Mouse (Mus musculus): ENCODE data around the gene Hdac9. TPM values are rescaled to one million over a fixed set of nuclear protein-coding genes. Genes with fewer than 3 reads are reported as not detected.
"Not testable (repeated sequence)": the region's sequence is repeated elsewhere in the genome, so short reads cannot be mapped to it uniquely, and the experiment has no call there.

Hdac9 gene
- total and polyA plus RNA-seq, 2 experiments from 2014 or later, result 14.9 to 21.6 TPM

GRCm38 (mm10) chr12:34481702-34482101 is 435.2 kb downstream of the Hdac9 start:
- peak; percentile 63 for DNase-seq
- no peak overlapping the region for H3K4me3 ChIP-seq (ENCODE audit: low read depth, low read length)
- H3K36me3 ChIP-seq (ENCODE audit: insufficient read depth), result no peaks in the 10 kb centered on the region
- H3K4me1 ChIP-seq (ENCODE audit: insufficient read depth), result no peaks in the 10 kb centered on the region
- no peak overlapping the region for H3K4me2 ChIP-seq (ENCODE audit: low read depth)
- H3K27ac ChIP-seq (ENCODE audit: low read depth, low read length), result no peak overlapping the region
- peak; percentile 85 for ATAC-seq
- no peaks in the 10 kb centered on the region for H3K9me3 ChIP-seq (ENCODE audit: low read length)
- WGBS, result 82% methylated on average over 5 of the region's 5 CpGs
- H3K9ac ChIP-seq, result no peak overlapping the region
- no peak for TF ChIP-seq CTCF (IDR thresholded peaks at IDR 0.05; ENCODE audit: low read depth)
- H3K27me3 ChIP-seq (ENCODE audit: insufficient read depth, low read length), result no peaks in the 10 kb centered on the region

DNA sequence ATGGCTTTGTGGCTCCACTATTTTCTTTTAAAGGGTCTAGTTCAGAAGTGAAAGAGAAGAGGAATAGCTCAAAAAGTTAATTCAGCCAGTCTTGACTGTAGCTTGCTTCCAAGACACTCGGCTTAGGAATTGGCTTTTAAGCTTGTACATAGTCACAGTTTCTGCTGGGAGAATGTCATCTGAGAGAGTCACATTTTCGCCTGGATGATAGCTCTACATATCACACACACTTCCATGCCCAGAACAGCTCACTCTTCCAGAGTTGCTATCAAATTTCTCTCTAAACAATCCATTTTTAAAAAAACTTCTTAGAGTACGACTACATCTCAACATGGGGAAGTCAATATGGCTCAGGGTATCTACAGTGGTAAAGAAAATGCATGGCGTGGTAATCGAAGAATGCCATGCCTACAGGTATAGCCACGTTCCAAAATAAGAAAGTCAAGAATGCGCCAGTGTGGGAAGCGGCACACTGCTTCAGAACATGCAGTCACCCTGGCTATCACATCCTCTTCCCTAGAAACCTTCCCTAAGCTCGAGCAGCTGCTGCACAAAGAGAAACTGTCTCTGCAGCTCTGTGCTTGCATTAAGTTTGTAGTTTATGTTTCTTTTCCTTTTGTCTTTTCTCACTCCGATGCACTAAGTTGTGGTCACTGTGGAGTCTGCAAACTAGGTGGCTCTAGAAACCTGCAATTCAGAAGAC is 443.8 kb downstream of the Hdac9 start:
- Histone ChIP-seq H3K4me1 (ENCODE audit: insufficient read depth) (no peaks in the 10 kb centered on the region), H3K27ac (ENCODE audit: low read depth, low read length) (no peak overlapping the region), H3K9me3 (ENCODE audit: low read length) (no peaks in the 10 kb centered on the region), H3K4me3 (ENCODE audit: low read depth, low read length) (no peak overlapping the region), H3K27me3 (ENCODE audit: insufficient read depth, low read length) (no peaks in the 10 kb centered on the region), H3K4me2 (ENCODE audit: low read depth) (no peak overlapping the region), H3K36me3 (ENCODE audit: insufficient read depth) (no peaks in the 10 kb centered on the region), H3K9ac (no peak overlapping the region)
- ATAC-seq (peak; percentile 84), DNase-seq (peak; percentile 10)
- no peak for TF ChIP-seq CTCF (IDR thresholded peaks at IDR 0.05; ENCODE audit: low read depth)
- 77% methylated on average over 10 of the region's 10 CpGs for WGBS

DNA sequence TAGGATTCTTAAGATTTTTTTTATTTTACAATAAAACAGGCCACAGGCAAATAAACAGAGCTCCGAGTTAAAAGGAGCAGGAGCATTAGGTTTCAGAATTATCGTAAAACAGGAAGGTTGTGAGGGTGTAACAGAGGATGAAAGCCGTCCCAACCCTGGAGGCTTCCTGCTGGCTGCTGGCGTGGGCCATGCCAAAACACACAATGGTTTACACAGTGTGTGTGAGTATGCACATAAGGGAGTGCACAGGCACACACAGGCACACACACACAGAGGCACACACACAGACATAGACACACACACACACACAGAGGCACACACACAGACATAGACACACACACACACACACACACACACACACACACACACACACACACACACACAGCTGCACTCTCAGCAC is 444.4 kb downstream of the Hdac9 start:
- Histone ChIP-seq H3K4me1 (ENCODE audit: insufficient read depth) (no peaks in the 10 kb centered on the region), H3K9me3 (ENCODE audit: low read length) (no peaks in the 10 kb centered on the region), H3K4me3 (ENCODE audit: low read depth, low read length) (no peak overlapping the region), H3K27ac (ENCODE audit: low read depth, low read length) (no peak overlapping the region), H3K9ac (no peak overlapping the region), H3K27me3 (ENCODE audit: insufficient read depth, low read length) (no peaks in the 10 kb centered on the region), H3K36me3 (ENCODE audit: insufficient read depth) (no peaks in the 10 kb centered on the region), H3K4me2 (ENCODE audit: low read depth) (no peak overlapping the region)
- WGBS, result 56% methylated on average over 4 of the region's 4 CpGs
- DNase-seq (no peak), ATAC-seq (peak; percentile 32; the same call in 1 of the 2 replicates)
- TF ChIP-seq CTCF (IDR thresholded peaks at IDR 0.05; ENCODE audit: low read depth), result no peak

DNA sequence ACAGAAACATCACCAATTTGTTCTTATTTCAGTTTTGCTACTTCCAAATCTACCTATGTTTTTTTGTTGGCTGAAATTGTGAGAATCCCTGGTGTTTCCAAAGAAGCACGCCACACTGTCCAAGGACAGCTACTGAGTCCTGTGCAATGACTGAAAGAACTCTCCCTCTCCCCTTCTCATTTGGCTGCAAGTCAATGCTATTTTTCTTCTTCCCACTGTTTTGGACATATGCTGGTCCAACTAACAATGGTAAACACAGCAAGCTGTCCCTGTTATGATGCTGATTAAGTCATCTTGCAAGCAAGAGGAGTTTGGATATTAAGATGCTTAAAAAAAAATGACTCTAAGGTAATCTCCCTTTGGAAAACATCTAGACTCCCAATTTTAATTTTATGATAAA is 455.2 kb downstream of the Hdac9 start:
- Histone ChIP-seq H3K9me3 (ENCODE audit: low read length) (no peaks in the 10 kb centered on the region), H3K9ac (no peak overlapping the region), H3K27me3 (ENCODE audit: insufficient read depth, low read length) (no peaks in the 10 kb centered on the region), H3K4me3 (ENCODE audit: low read depth, low read length) (no peak overlapping the region), H3K36me3 (ENCODE audit: insufficient read depth) (no peaks in the 10 kb centered on the region), H3K4me2 (ENCODE audit: low read depth) (no peak overlapping the region), H3K4me1 (ENCODE audit: insufficient read depth) (no peaks in the 10 kb centered on the region), H3K27ac (ENCODE audit: low read depth, low read length) (no peak overlapping the region)
- TF ChIP-seq CTCF (IDR thresholded peaks at IDR 0.05; ENCODE audit: low read depth), result no peak
- no peak for DNase-seq
- no peak for ATAC-seq
- 43% methylated on average over 1 of the region's 1 CpGs for WGBS

GRCm38 (mm10) chr12:34452643-34453042 is 464.3 kb downstream of the Hdac9 start:
- TF ChIP-seq CTCF (IDR thresholded peaks at IDR 0.05; ENCODE audit: low read depth), result no peak
- Histone ChIP-seq H3K4me1 (ENCODE audit: insufficient read depth) (no peaks in the 10 kb centered on the region), H3K9me3 (ENCODE audit: low read length) (no peaks in the 10 kb centered on the region), H3K9ac (no peak overlapping the region), H3K4me2 (ENCODE audit: low read depth) (no peak overlapping the region), H3K27ac (ENCODE audit: low read depth, low read length) (no peak overlapping the region), H3K27me3 (ENCODE audit: insufficient read depth, low read length) (no peaks in the 10 kb centered on the region), H3K36me3 (ENCODE audit: insufficient read depth) (no peaks in the 10 kb centered on the region), H3K4me3 (ENCODE audit: low read depth, low read length) (no peak overlapping the region)
- 87% methylated on average over 5 of the region's 5 CpGs for WGBS
- DNase-seq (no peak), ATAC-seq (no peak)

DNA sequence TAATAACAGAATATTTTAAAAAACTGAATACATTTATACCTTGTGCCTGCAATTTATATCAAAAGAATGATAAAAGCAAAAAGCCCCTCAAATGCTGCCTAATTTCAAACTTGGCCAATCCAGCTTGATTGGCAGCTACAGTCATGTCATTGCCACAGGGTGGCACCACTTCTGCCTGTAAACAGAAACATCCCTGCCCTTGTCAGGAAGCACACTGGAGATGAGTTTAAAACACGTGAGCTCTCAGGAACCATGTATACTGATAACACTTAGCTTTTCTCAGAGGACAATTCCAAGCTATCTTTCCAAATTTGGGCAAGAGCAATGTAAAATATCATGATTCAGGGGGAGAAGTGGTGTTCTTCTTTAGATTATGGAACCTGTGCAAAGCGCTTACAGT is 465.7 kb downstream of the Hdac9 start:
- TF ChIP-seq CTCF (IDR thresholded peaks at IDR 0.05; ENCODE audit: low read depth), result peak; percentile 61
- no peak overlapping the region for H3K4me3 ChIP-seq (ENCODE audit: low read depth, low read length)
- H3K9me3 ChIP-seq (ENCODE audit: low read length), result no peaks in the 10 kb centered on the region
- H3K4me1 ChIP-seq (ENCODE audit: insufficient read depth), result no peaks in the 10 kb centered on the region
- no peaks in the 10 kb centered on the region for H3K27me3 ChIP-seq (ENCODE audit: insufficient read depth, low read length)
- no peak overlapping the region for H3K9ac ChIP-seq
- no peak overlapping the region for H3K4me2 ChIP-seq (ENCODE audit: low read depth)
- H3K36me3 ChIP-seq (ENCODE audit: insufficient read depth), result no peaks in the 10 kb centered on the region
- no peak overlapping the region for H3K27ac ChIP-seq (ENCODE audit: low read depth, low read length)
- ATAC-seq (no peak), DNase-seq (peak; percentile 27)
- WGBS, result 60% methylated on average over 2 of the region's 2 CpGs

- not testable (repeated sequence) for ATAC-seq; H3K9me3 ChIP-seq (ENCODE audit: low read length); H3K36me3 ChIP-seq (ENCODE audit: insufficient read depth); H3K4me1 ChIP-seq (ENCODE audit: insufficient read depth); DNase-seq; H3K9ac ChIP-seq; H3K27ac ChIP-seq (ENCODE audit: low read depth, low read length); H3K4me3 ChIP-seq (ENCODE audit: low read depth, low read length); H3K27me3 ChIP-seq (ENCODE audit: insufficient read depth, low read length); H3K4me2 ChIP-seq (ENCODE audit: low read depth)
- 100% methylated on average over 1 of the region's 1 CpGs for WGBS
Measured at GRCm38 (mm10) chr12:34444724-34445123, 472.2 kb downstream of the Hdac9 start.

Measured in forebrain, postnatal 0 days (tissue).